Mouse (Mus musculus): ENCODE results near the gene Mccc2. TPM values are rescaled to one million over a fixed set of nuclear protein-coding genes. Genes with fewer than 3 reads are reported as not detected.
A peak's percentile ranks its signal among the peaks of the same experiment; 100 is the strongest.

Mccc2 gene
- polyA plus RNA-seq, 1 experiment from 2014 or later = 30.5 TPM

- ATAC-seq = no peak
- Histone ChIP-seq H3K4me2 (ENCODE audit: low read length) (no peak overlapping the region), H3K36me3 (ENCODE audit: control insufficient read depth, insufficient read depth) (peaks cover 8% of the 10 kb centered on the region; the same call in 1 of the 2 replicates), H3K9me3 (ENCODE audit: control insufficient read depth, low read length) (peaks cover 4% of the 10 kb centered on the region; the same call in 1 of the 2 replicates), H3K4me1 (replicated peaks; ENCODE audit: control insufficient read depth, insufficient read depth, low read length) (no peaks in the 10 kb centered on the region), H3K27ac (ENCODE audit: low read length) (no peak overlapping the region), H3K4me3 (replicated peaks; ENCODE audit: low read length) (no peak overlapping the region), H3K9ac (replicated peaks; ENCODE audit: low read depth, low read length) (no peak overlapping the region), H3K27me3 (replicated peaks; ENCODE audit: control insufficient read depth, insufficient read depth, low read length) (no peaks in the 10 kb centered on the region)
- 99% methylated on average over 5 of the region's 5 CpGs for WGBS
Observed at GRCm38 (mm10) chr13:99954902-99955590, 60.4 kb downstream of the Mccc2 start.

GRCm38 (mm10) chr13:99947417-99947816 is 68.0 kb downstream of the Mccc2 start:
- no peak overlapping the region for H3K4me2 ChIP-seq (ENCODE audit: low read length)
- ATAC-seq = no peak
- H3K27ac ChIP-seq (ENCODE audit: low read length) = no peak overlapping the region
- no peak overlapping the region for H3K9ac ChIP-seq (replicated peaks; ENCODE audit: low read depth, low read length)
- H3K9me3 ChIP-seq (ENCODE audit: control insufficient read depth, low read length) = no peaks in the 10 kb centered on the region
- H3K4me1 ChIP-seq (replicated peaks; ENCODE audit: control insufficient read depth, insufficient read depth, low read length) = no peaks in the 10 kb centered on the region
- H3K27me3 ChIP-seq (replicated peaks; ENCODE audit: control insufficient read depth, insufficient read depth, low read length) = no peaks in the 10 kb centered on the region
- no peak overlapping the region for H3K4me3 ChIP-seq (replicated peaks; ENCODE audit: low read length)
- 0 out of 2 replicates have a peak, but pooled peaks cover 3% of the 10 kb centered on the region for H3K36me3 ChIP-seq (ENCODE audit: control insufficient read depth, insufficient read depth)
- WGBS = 79% methylated on average over 4 of the region's 4 CpGs

- no peak overlapping the region for H3K4me3 ChIP-seq (replicated peaks; ENCODE audit: low read length)
- H3K27ac ChIP-seq (ENCODE audit: low read length) = no peak overlapping the region
- no peaks in the 10 kb centered on the region for H3K27me3 ChIP-seq (replicated peaks; ENCODE audit: control insufficient read depth, insufficient read depth, low read length)
- H3K9me3 ChIP-seq (ENCODE audit: control insufficient read depth, low read length) = no peaks in the 10 kb centered on the region
- H3K4me1 ChIP-seq (replicated peaks; ENCODE audit: control insufficient read depth, insufficient read depth, low read length) = peaks cover 5% of the 10 kb centered on the region
- H3K4me2 ChIP-seq (ENCODE audit: low read length) = no peak overlapping the region
- ATAC-seq = no peak
- WGBS = 96% methylated on average over 2 of the region's 2 CpGs
- H3K36me3 ChIP-seq (ENCODE audit: control insufficient read depth, insufficient read depth) = no peaks in the 10 kb centered on the region
- no peak overlapping the region for H3K9ac ChIP-seq (replicated peaks; ENCODE audit: low read depth, low read length)
Observed at GRCm38 (mm10) chr13:99943525-99943924, 71.9 kb downstream of the Mccc2 start.

GRCm38 (mm10) chr13:99940601-99941000 is 74.8 kb downstream of the Mccc2 start:
- Histone ChIP-seq H3K4me3 (replicated peaks; ENCODE audit: low read length) (no peak overlapping the region), H3K27ac (ENCODE audit: low read length) (no peak overlapping the region), H3K4me2 (ENCODE audit: low read length) (no peak overlapping the region), H3K9ac (replicated peaks; ENCODE audit: low read depth, low read length) (no peak overlapping the region), H3K27me3 (replicated peaks; ENCODE audit: control insufficient read depth, insufficient read depth, low read length) (no peaks in the 10 kb centered on the region), H3K9me3 (ENCODE audit: control insufficient read depth, low read length) (no peaks in the 10 kb centered on the region), H3K4me1 (replicated peaks; ENCODE audit: control insufficient read depth, insufficient read depth, low read length) (peaks cover 9% of the 10 kb centered on the region), H3K36me3 (ENCODE audit: control insufficient read depth, insufficient read depth) (no peaks in the 10 kb centered on the region)
- ATAC-seq = peak; percentile 80
- WGBS = 9% methylated on average over 2 of the region's 2 CpGs

- Histone ChIP-seq H3K27me3 (replicated peaks; ENCODE audit: control insufficient read depth, insufficient read depth, low read length) (no peaks in the 10 kb centered on the region), H3K9ac (replicated peaks; ENCODE audit: low read depth, low read length) (no peak overlapping the region), H3K9me3 (ENCODE audit: control insufficient read depth, low read length) (no peaks in the 10 kb centered on the region), H3K4me3 (replicated peaks; ENCODE audit: low read length) (no peak overlapping the region), H3K36me3 (ENCODE audit: control insufficient read depth, insufficient read depth) (no peaks in the 10 kb centered on the region), H3K27ac (ENCODE audit: low read length) (no peak overlapping the region), H3K4me2 (ENCODE audit: low read length) (no peak overlapping the region), H3K4me1 (replicated peaks; ENCODE audit: control insufficient read depth, insufficient read depth, low read length) (peaks cover 9% of the 10 kb centered on the region)
- ATAC-seq = no peak
- 48% methylated on average over 8 of the region's 8 CpGs for WGBS
Observed at GRCm38 (mm10) chr13:99939320-99939671, 76.1 kb downstream of the Mccc2 start.

GRCm38 (mm10) chr13:99938606-99939319 is 76.7 kb downstream of the Mccc2 start:
- no peaks in the 10 kb centered on the region for H3K27me3 ChIP-seq (replicated peaks; ENCODE audit: control insufficient read depth, insufficient read depth, low read length)
- no peak overlapping the region for H3K27ac ChIP-seq (ENCODE audit: low read length)
- H3K9me3 ChIP-seq (ENCODE audit: control insufficient read depth, low read length) = no peaks in the 10 kb centered on the region
- no peak for ATAC-seq
- H3K4me1 ChIP-seq (replicated peaks; ENCODE audit: control insufficient read depth, insufficient read depth, low read length) = peaks cover 9% of the 10 kb centered on the region
- 73% methylated on average over 10 of the region's 10 CpGs for WGBS
- H3K9ac ChIP-seq (replicated peaks; ENCODE audit: low read depth, low read length) = no peak overlapping the region
- H3K4me2 ChIP-seq (ENCODE audit: low read length) = no peak overlapping the region
- H3K36me3 ChIP-seq (ENCODE audit: control insufficient read depth, insufficient read depth) = no peaks in the 10 kb centered on the region
- no peak overlapping the region for H3K4me3 ChIP-seq (replicated peaks; ENCODE audit: low read length)

GRCm38 (mm10) chr13:99937741-99938140 is 77.7 kb downstream of the Mccc2 start:
- WGBS = 6% methylated on average over 3 of the region's 3 CpGs
- Histone ChIP-seq H3K9ac (replicated peaks; ENCODE audit: low read depth, low read length) (no peak overlapping the region), H3K9me3 (ENCODE audit: control insufficient read depth, low read length) (no peaks in the 10 kb centered on the region), H3K27me3 (replicated peaks; ENCODE audit: control insufficient read depth, insufficient read depth, low read length) (no peaks in the 10 kb centered on the region), H3K27ac (ENCODE audit: low read length) (0 out of 2 replicates have a peak overlapping the region, but pooled peaks have one; percentile 18), H3K36me3 (ENCODE audit: control insufficient read depth, insufficient read depth) (no peaks in the 10 kb centered on the region), H3K4me2 (ENCODE audit: low read length) (no peak overlapping the region), H3K4me3 (replicated peaks; ENCODE audit: low read length) (no peak overlapping the region), H3K4me1 (replicated peaks; ENCODE audit: control insufficient read depth, insufficient read depth, low read length) (peaks cover 9% of the 10 kb centered on the region)
- ATAC-seq = peak; percentile 59; the same call in 1 of the 2 replicates

GRCm38 (mm10) chr13:99932406-99932805 is 83.0 kb downstream of the Mccc2 start:
- no peak overlapping the region for H3K4me3 ChIP-seq (replicated peaks; ENCODE audit: low read length)
- peaks cover under 1% of the 10 kb centered on the region for H3K4me1 ChIP-seq (replicated peaks; ENCODE audit: control insufficient read depth, insufficient read depth, low read length)
- WGBS = 80% methylated on average over 1 of the region's 1 CpGs
- H3K27me3 ChIP-seq (replicated peaks; ENCODE audit: control insufficient read depth, insufficient read depth, low read length) = no peaks in the 10 kb centered on the region
- ATAC-seq = no peak
- H3K9me3 ChIP-seq (ENCODE audit: control insufficient read depth, low read length) = no peaks in the 10 kb centered on the region
- H3K9ac ChIP-seq (replicated peaks; ENCODE audit: low read depth, low read length) = no peak overlapping the region
- no peaks in the 10 kb centered on the region for H3K36me3 ChIP-seq (ENCODE audit: control insufficient read depth, insufficient read depth)
- H3K4me2 ChIP-seq (ENCODE audit: low read length) = no peak overlapping the region
- H3K27ac ChIP-seq (ENCODE audit: low read length) = no peak overlapping the region

GRCm38 (mm10) chr13:99931502-99931901 is 83.9 kb downstream of the Mccc2 start:
- no peak overlapping the region for H3K4me3 ChIP-seq (replicated peaks; ENCODE audit: low read length)
- H3K4me1 ChIP-seq (replicated peaks; ENCODE audit: control insufficient read depth, insufficient read depth, low read length) = no peaks in the 10 kb centered on the region
- no peak overlapping the region for H3K27ac ChIP-seq (ENCODE audit: low read length)
- H3K27me3 ChIP-seq (replicated peaks; ENCODE audit: control insufficient read depth, insufficient read depth, low read length) = no peaks in the 10 kb centered on the region
- H3K36me3 ChIP-seq (ENCODE audit: control insufficient read depth, insufficient read depth) = no peaks in the 10 kb centered on the region
- no peaks in the 10 kb centered on the region for H3K9me3 ChIP-seq (ENCODE audit: control insufficient read depth, low read length)
- 84% methylated on average over 6 of the region's 6 CpGs for WGBS
- no peak for ATAC-seq
- H3K4me2 ChIP-seq (ENCODE audit: low read length) = no peak overlapping the region
- no peak overlapping the region for H3K9ac ChIP-seq (replicated peaks; ENCODE audit: low read depth, low read length)
